Mouse (Mus musculus): ENCODE results near the gene Gm8165. TPM values are rescaled to one million over a fixed set of nuclear protein-coding genes. Genes with fewer than 3 reads are reported as not detected.
"Not testable (repeated sequence)": the region's sequence is repeated elsewhere in the genome, so short reads cannot be mapped to it uniquely, and the experiment has no call there.

The Gm8165 gene
- polyA plus RNA-seq (2016; fragmentation: Nextera tagmentation; extraction: Ambion mirVana): not detected in 2 replicates

GRCm38 (mm10) chr14:43677099-43677498, at the start of gene Gm8165:
TSS of gene Gm8165 (minus strand) at chr14:43677199.
- not testable (repeated sequence) for H3K4me1 ChIP-seq; ATAC-seq (ENCODE audit: low FRiP score, low read depth); H3K4me2 ChIP-seq (replicated peaks); H3K27me3 ChIP-seq (replicated peaks); H3K4me3 ChIP-seq; H3K9me3 ChIP-seq; H3K27ac ChIP-seq; H3K36me3 ChIP-seq; H3K9ac ChIP-seq
- 94% methylated on average over 1 of the region's 2 CpGs for WGBS

GRCm38 (mm10) chr14:43697621-43698020, 20.6 kb upstream of the Gm8165 start, which contains the start of gene Gm7324:
TSS of gene Gm7324 (plus strand) at chr14:43697828.
- H3K4me1 ChIP-seq; H3K27me3 ChIP-seq (replicated peaks); H3K4me3 ChIP-seq; H3K4me2 ChIP-seq (replicated peaks); ATAC-seq (ENCODE audit: low FRiP score, low read depth); H3K9ac ChIP-seq; H3K27ac ChIP-seq; H3K36me3 ChIP-seq; H3K9me3 ChIP-seq: not testable (repeated sequence)
- 89% methylated on average over 4 of the region's 4 CpGs for WGBS

Other genes starting within 250 kb of the Gm8165 start
- not detected in 2 replicates for gene Gm5799, start 133.6 kb downstream of the Gm8165 start, polyA plus RNA-seq (2016; fragmentation: Nextera tagmentation; extraction: Ambion mirVana)
- not detected in 2 replicates for gene Gm17654, start 98.1 kb downstream of the Gm8165 start, polyA plus RNA-seq (2016; fragmentation: Nextera tagmentation; extraction: Ambion mirVana)
- gene Gm10375, start 69.2 kb downstream of the Gm8165 start, polyA plus RNA-seq (2016; fragmentation: Nextera tagmentation; extraction: Ambion mirVana): not detected in 2 replicates
- gene Gm7324, start 20.6 kb upstream of the Gm8165 start, polyA plus RNA-seq (2016; fragmentation: Nextera tagmentation; extraction: Ambion mirVana): 1.2 and 1.3 TPM in 2 replicates
- not detected in 2 replicates for gene Gm16506, start 50.3 kb upstream of the Gm8165 start, polyA plus RNA-seq (2016; fragmentation: Nextera tagmentation; extraction: Ambion mirVana)
- gene Gm6526, start 70.7 kb upstream of the Gm8165 start, polyA plus RNA-seq (2016; fragmentation: Nextera tagmentation; extraction: Ambion mirVana): not detected in 2 replicates
- gene Gm8180, start 107.5 kb upstream of the Gm8165 start, polyA plus RNA-seq (2016; fragmentation: Nextera tagmentation; extraction: Ambion mirVana): not detected in 2 replicates
- gene Ear1, start 198.3 kb upstream of the Gm8165 start, polyA plus RNA-seq (2016; fragmentation: Nextera tagmentation; extraction: Ambion mirVana): 0.56 TPM in 1 of 2 replicates, not detected in the other
- gene Ear10, start 246.4 kb upstream of the Gm8165 start, polyA plus RNA-seq (2016; fragmentation: Nextera tagmentation; extraction: Ambion mirVana): not detected in 2 replicates
- gene Gm8113, start 248.2 kb upstream of the Gm8165 start, polyA plus RNA-seq (2016; fragmentation: Nextera tagmentation; extraction: Ambion mirVana): 6.9 and 7.1 TPM in 2 replicates